Mouse (Mus musculus) midbrain, embryonic 15.5 days (tissue): ENCODE results near the gene Rita1. TPM values are rescaled to one million over a fixed set of nuclear protein-coding genes. Genes with fewer than 3 reads are reported as not detected.

ENCODE experiments used
- ATAC-seq: fragments of 200-750 bp; cut with Nextera tagmentation; replicated peaks from 2 replicates; pipeline ENCODE4 v1.8.0; 2017; ENCODE audit warnings: moderate TSS enrichment
- H3K27ac ChIP-seq: fragments of 300-500 bp; sonication (generic); 2 replicates; pipeline ENCODE4 v1.5.1; 2015; ENCODE audit warnings: mild to moderate bottlenecking, inconsistent platforms
- H3K27me3 ChIP-seq: fragments of 300-500 bp; sonication (generic); replicated peaks from 2 replicates; pipeline ENCODE4 v1.6.1; 2015; ENCODE audit warnings: inconsistent platforms
- H3K36me3 ChIP-seq: fragments of 300-500 bp; sonication (generic); replicated peaks from 2 replicates; pipeline ENCODE4 v1.6.1; 2015; ENCODE audit warnings: inconsistent platforms
- H3K4me1 ChIP-seq: fragments of 300-500 bp; sonication (generic); 2 replicates; pipeline ENCODE4 v1.6.1; 2015; ENCODE audit warnings: inconsistent platforms
- H3K4me2 ChIP-seq: fragments of 300-500 bp; sonication (generic); 2 replicates; pipeline ENCODE4 v1.6.1; 2015; ENCODE audit warnings: inconsistent platforms, mild to moderate bottlenecking, moderate library complexity
- H3K4me3 ChIP-seq: fragments of 300-500 bp; sonication (generic); 2 replicates; pipeline ENCODE4 v1.5.1; 2015; ENCODE audit warnings: mild to moderate bottlenecking, inconsistent platforms
- H3K9ac ChIP-seq: fragments of 300-500 bp; sonication (generic); 2 replicates; pipeline ENCODE4 v1.6.1; 2015; ENCODE audit warnings: mild to moderate bottlenecking, inconsistent platforms
- H3K9me3 ChIP-seq: fragments of 300-500 bp; sonication (generic); 2 replicates; pipeline ENCODE4 v1.6.1; 2016; ENCODE audit warnings: inconsistent platforms
- WGBS: fragments of 180-500 bp; shearing (Covaris S2); methylation state at CpG from one replicate; pipeline ENCODE4 v1.1.7; 2015; ENCODE audit warnings: mixed read lengths; 5-methylcytosine and 5-hydroxymethylcytosine counted together
- polyA plus RNA-seq: library from polyadenylated mRNA; unstranded; fragments of >200 nt; fragmentation: Nextera tagmentation; extraction: Ambion mirVana; gene quantifications from 2 replicates; pipeline ENCODE4 v1.2.1, GENCODE M21; 2015

Rita1 gene
- polyA plus RNA-seq, 1 experiment from 2014 or later: 28.3 TPM

DNA sequence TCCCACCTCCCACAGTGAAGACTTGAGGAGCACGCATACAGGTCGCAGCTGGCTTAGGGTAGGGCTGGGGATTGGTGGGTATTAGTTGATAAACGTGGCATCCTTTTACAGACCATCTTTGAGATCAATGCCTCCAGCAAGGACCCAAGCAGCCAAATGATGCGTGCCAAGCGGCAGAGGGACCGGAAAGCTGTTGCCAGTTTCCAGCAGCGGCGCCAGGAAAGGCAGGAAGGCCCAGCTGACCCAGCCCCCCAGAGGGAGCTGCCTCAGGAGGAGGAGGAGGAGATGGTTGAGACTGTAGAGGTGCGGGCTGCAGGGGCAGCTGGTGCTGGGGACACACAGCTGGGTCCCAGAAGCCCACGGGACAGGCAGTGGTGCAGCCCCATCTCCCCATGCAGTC is 12.0 kb upstream of the Rita1 start:
- Histone ChIP-seq H3K27ac (no peak overlapping the region), H3K9me3 (no peaks in the 10 kb centered on the region), H3K36me3 (peaks cover 25% of the 10 kb centered on the region), H3K4me2 (no peak overlapping the region), H3K4me1 (no peaks in the 10 kb centered on the region), H3K4me3 (no peak overlapping the region), H3K9ac (no peak overlapping the region), H3K27me3 (no peaks in the 10 kb centered on the region)
- no peak for ATAC-seq
- WGBS: 86% methylated on average over 10 of the region's 10 CpGs

- no peak overlapping the region for H3K4me2 ChIP-seq
- H3K9ac ChIP-seq: no peak overlapping the region
- no peak overlapping the region for H3K4me3 ChIP-seq
- no peak for ATAC-seq
- H3K9me3 ChIP-seq: no peaks in the 10 kb centered on the region
- peaks cover 31% of the 10 kb centered on the region for H3K36me3 ChIP-seq
- H3K27me3 ChIP-seq: no peaks in the 10 kb centered on the region
- WGBS: 71% methylated on average over 5 of the region's 5 CpGs
- no peak overlapping the region for H3K27ac ChIP-seq
- H3K4me1 ChIP-seq: no peaks in the 10 kb centered on the region
Measured at GRCm38 (mm10) chr5:120622198-120622851, 9.9 kb upstream of the Rita1 start.

DNA sequence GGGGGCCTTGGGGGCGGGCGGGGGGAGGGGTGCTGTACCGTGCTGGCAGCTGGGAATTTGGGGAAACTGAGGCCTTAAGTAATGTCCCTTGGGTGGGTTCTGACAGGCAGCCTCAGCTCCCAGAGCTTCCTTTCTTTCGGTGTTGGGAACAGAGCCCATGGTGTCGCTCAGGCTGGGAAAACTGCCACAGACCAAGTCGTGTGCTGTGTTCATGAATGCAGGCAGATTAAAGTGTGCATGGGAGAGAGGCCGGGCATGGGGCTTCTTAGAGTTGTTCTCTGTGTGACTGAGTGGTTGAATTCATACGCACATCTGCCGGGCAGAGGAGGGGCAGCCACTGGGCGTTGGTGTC is 9.4 kb upstream of the Rita1 start:
- ATAC-seq: no peak

DNA sequence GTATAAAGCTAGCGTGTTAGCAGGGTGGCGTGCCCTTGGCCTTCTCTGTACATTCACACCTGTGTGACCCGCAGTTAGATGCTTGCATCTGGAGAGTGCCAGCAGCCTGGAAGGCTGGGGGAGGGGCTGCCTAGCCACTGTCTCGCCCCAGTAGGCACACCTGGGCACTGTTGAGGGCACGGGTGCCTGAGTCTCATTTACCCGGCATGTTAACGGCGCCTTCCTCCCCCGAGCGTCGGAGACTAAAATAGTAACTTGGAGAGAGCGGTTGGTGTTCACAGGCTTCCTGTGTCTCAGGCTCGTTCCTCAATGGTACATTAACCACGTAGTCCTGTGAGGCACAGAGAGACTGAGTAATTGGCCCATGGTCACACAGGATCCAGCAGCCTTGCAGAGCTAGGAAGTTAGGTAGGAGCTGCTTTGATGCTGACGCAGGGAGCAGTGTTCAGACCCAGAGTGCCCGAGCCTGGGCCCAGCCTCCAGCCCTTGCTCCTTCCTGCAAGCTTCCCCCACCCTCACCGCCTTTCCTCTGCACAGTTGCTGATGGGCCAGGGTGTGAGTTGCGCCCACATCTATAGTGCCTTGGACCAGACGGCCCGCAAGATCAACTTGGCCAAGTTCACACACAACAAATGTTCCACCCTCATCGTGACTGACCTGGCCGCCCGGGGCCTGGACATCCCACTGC is 8.8 kb upstream of the Rita1 start:
- H3K36me3 ChIP-seq: peaks cover 30% of the 10 kb centered on the region
- no peak overlapping the region for H3K27ac ChIP-seq
- no peak for ATAC-seq
- H3K27me3 ChIP-seq: no peaks in the 10 kb centered on the region
- H3K4me2 ChIP-seq: no peak overlapping the region
- WGBS: 94% methylated on average over 23 of the region's 23 CpGs
- no peak overlapping the region for H3K4me3 ChIP-seq
- no peaks in the 10 kb centered on the region for H3K4me1 ChIP-seq
- no peaks in the 10 kb centered on the region for H3K9me3 ChIP-seq
- no peak overlapping the region for H3K9ac ChIP-seq

More for the DNA sequence above, 9.4 kb upstream of the Rita1 start:
- H3K27ac ChIP-seq: no peak overlapping the region
- H3K36me3 ChIP-seq: peaks cover 29% of the 10 kb centered on the region
- no peaks in the 10 kb centered on the region for H3K4me1 ChIP-seq
- H3K4me3 ChIP-seq: no peak overlapping the region
- no peaks in the 10 kb centered on the region for H3K9me3 ChIP-seq
- H3K4me2 ChIP-seq: no peak overlapping the region
- no peaks in the 10 kb centered on the region for H3K27me3 ChIP-seq
- WGBS: 90% methylated on average over 10 of the region's 10 CpGs
- H3K9ac ChIP-seq: no peak overlapping the region

- H3K9me3 ChIP-seq: no peaks in the 10 kb centered on the region
- H3K27ac ChIP-seq: no peak overlapping the region
- H3K4me1 ChIP-seq: no peaks in the 10 kb centered on the region
- no peak overlapping the region for H3K4me3 ChIP-seq
- H3K27me3 ChIP-seq: no peaks in the 10 kb centered on the region
- 71% methylated on average over 18 of the region's 18 CpGs for WGBS
- H3K4me2 ChIP-seq: no peak overlapping the region
- no peak overlapping the region for H3K9ac ChIP-seq
- ATAC-seq: peak; percentile 27; the same call in 1 of the 2 replicates
- H3K36me3 ChIP-seq: peaks cover 30% of the 10 kb centered on the region
Measured at GRCm38 (mm10) chr5:120620375-120621077, 8.1 kb upstream of the Rita1 start.

- no peaks in the 10 kb centered on the region for H3K27me3 ChIP-seq
- ATAC-seq: no peak
- H3K36me3 ChIP-seq: peaks cover 20% of the 10 kb centered on the region
- no peak overlapping the region for H3K9ac ChIP-seq
- H3K4me3 ChIP-seq: no peak overlapping the region
- no peak overlapping the region for H3K4me2 ChIP-seq
- no peaks in the 10 kb centered on the region for H3K9me3 ChIP-seq
- peaks cover under 1% of the 10 kb centered on the region; the same call in 1 of the 2 replicates for H3K4me1 ChIP-seq
- WGBS: 19% methylated on average over 5 of the region's 5 CpGs
- no peak overlapping the region for H3K27ac ChIP-seq
Measured at GRCm38 (mm10) chr5:120619201-120619600, 6.8 kb upstream of the Rita1 start.

- H3K36me3 ChIP-seq: peaks cover 19% of the 10 kb centered on the region
- ATAC-seq: no peak
- H3K4me1 ChIP-seq: peaks cover 5% of the 10 kb centered on the region
- H3K4me2 ChIP-seq: no peak overlapping the region
- H3K27me3 ChIP-seq: no peaks in the 10 kb centered on the region
- WGBS: 87% methylated on average over 12 of the region's 12 CpGs
- H3K9me3 ChIP-seq: no peaks in the 10 kb centered on the region
- H3K27ac ChIP-seq: no peak overlapping the region
- H3K4me3 ChIP-seq: no peak overlapping the region
- no peak overlapping the region for H3K9ac ChIP-seq
Measured at GRCm38 (mm10) chr5:120618778-120619177, 6.4 kb upstream of the Rita1 start.

DNA sequence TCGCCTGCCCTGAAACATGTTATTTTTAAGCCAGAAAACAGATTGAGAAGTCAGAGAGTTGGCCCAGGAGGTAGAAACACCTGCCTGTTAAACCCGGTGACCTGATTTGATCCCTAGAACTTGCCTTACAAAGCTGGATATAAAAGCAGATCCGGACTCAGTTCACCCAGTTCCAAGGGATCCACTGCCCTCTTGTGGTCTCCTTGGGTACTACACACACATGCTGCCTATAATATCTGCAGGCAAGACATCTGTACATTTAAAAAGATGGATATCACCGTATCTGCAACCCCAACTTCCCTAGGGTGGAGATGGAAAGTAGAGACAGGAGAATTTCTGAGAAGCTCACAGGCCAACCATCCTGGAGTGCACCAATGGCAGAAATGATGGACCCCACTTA is 3.5 kb upstream of the Rita1 start:
- H3K4me3 ChIP-seq: no peak overlapping the region
- H3K27me3 ChIP-seq: no peaks in the 10 kb centered on the region
- no peak for ATAC-seq
- no peak overlapping the region for H3K27ac ChIP-seq
- WGBS: 96% methylated on average over 4 of the region's 4 CpGs
- H3K36me3 ChIP-seq: peaks cover 19% of the 10 kb centered on the region
- H3K9me3 ChIP-seq: no peaks in the 10 kb centered on the region
- peaks cover 20% of the 10 kb centered on the region for H3K4me1 ChIP-seq
- no peak overlapping the region for H3K9ac ChIP-seq
- no peak overlapping the region for H3K4me2 ChIP-seq

DNA sequence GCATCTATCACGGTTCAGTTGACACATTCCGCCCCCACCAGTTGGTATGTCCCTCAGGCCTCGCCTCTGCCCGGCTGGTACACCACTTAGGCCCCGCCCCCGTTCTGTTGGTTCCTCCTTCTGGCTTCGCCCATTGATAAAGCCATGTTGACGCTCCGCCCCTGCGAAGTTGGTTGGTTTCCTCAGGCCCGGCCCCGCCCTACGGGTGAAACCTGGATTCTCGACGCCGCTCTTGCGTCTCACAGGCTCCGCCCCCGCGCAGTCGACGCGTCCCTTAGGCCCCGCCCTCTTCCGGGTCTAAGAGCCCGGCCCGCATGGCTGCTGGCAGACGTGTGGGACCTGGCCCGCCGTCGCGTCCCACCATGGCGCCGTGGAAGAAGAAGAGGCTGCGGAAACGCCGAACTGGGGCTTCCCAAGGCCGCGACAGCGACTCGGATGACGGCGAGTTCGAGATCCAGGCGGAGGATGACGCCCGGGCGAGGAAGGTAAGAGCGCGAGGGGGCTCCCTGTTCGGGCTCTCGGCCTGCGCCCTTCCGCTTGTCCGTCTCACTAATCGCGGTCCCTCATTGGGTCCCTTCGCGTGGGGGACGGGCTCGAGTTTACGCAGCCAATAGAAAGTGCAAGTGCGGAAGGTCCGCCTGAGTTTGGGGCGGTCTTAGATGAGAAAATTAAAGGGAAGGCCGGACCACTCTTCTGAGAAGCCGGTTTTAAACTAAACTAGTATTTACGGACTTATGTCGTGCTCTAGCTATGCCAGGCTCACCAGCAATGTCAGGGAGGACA is 624 bp upstream of the Rita1 start:
- Histone ChIP-seq H3K9me3 (no peaks in the 10 kb centered on the region), H3K9ac (peak overlapping the region; percentile 71), H3K27ac (peak overlapping the region; percentile 89), H3K4me3 (peak overlapping the region; percentile 79), H3K36me3 (peaks cover 4% of the 10 kb centered on the region; the same call in 1 of the 2 replicates), H3K27me3 (no peaks in the 10 kb centered on the region), H3K4me2 (peak overlapping the region; percentile 84), H3K4me1 (peaks cover 22% of the 10 kb centered on the region)
- WGBS: under 1% methylated on average over 69 of the region's 69 CpGs
- peak; percentile 94 for ATAC-seq

DNA sequence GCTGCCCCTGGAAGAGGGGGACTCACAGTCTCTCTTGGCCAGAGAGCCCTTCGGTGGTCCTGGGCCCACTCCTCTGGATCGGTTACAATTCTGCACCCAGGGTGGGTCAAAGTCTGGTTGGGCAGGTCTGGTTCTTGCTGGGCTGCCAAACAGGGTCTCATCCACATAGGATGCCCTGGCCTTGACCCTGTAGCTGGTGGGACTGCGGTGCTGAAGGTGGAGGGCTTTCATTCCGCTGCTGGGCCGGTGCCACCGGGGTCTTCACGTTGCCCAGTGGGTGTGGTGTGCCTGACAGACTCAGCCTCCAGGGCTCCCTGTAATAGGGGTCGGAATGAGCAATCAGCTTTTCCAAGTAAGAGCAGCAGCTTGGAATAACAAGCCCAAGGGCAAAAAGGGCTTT is 973 bp downstream of the Rita1 start:
- 47% methylated on average over 8 of the region's 8 CpGs for WGBS
- H3K4me3 ChIP-seq: peak overlapping the region; percentile 79
- H3K27ac ChIP-seq: peak overlapping the region; percentile 89; the same call in 1 of the 2 replicates
- H3K9ac ChIP-seq: peak overlapping the region; percentile 71
- H3K27me3 ChIP-seq: no peaks in the 10 kb centered on the region
- peaks cover 22% of the 10 kb centered on the region for H3K4me1 ChIP-seq
- H3K9me3 ChIP-seq: no peaks in the 10 kb centered on the region
- no peak for ATAC-seq
- H3K36me3 ChIP-seq: no peaks in the 10 kb centered on the region
- H3K4me2 ChIP-seq: peak overlapping the region; percentile 84

GRCm38 (mm10) chr5:120610906-120611305 is 1.5 kb downstream of the Rita1 start:
- no peak for ATAC-seq
- Histone ChIP-seq H3K36me3 (no peaks in the 10 kb centered on the region), H3K4me2 (peak overlapping the region; percentile 84), H3K4me1 (peaks cover 22% of the 10 kb centered on the region), H3K27me3 (no peaks in the 10 kb centered on the region), H3K4me3 (0 out of 2 replicates have a peak overlapping the region, but pooled peaks have one; percentile 79), H3K27ac (no peak overlapping the region), H3K9me3 (no peaks in the 10 kb centered on the region), H3K9ac (peak overlapping the region; percentile 71)
- WGBS: 90% methylated on average over 5 of the region's 5 CpGs

DNA sequence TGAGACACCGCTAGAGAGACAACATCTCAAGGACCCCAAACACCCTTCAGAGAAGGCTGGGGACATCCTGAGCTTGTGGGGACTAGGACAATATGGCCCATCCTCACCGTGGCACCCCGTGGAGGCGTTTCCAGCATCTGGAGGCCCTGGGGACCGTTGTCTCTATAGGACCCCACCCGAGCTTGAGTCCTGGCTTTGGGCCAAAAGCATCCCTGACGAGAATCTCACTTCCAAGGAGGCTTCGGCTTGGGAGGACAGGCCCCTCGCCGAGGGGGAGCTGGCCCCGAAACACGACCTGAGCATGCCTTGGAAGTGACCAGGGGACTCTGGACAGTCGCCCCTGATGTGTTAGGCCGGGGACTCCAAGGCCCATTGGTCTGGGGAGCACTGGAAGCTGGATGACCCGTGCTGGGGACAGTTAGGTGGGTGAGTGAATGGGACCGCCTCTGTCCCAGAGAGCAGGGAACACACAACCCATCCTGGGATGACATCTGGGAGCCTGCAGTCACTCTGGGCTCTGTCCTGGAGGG is 3.1 kb downstream of the Rita1 start:
- H3K27ac ChIP-seq: no peak overlapping the region
- 82% methylated on average over 16 of the region's 16 CpGs for WGBS
- H3K27me3 ChIP-seq: no peaks in the 10 kb centered on the region
- no peak overlapping the region for H3K4me2 ChIP-seq
- H3K4me3 ChIP-seq: no peak overlapping the region
- ATAC-seq: no peak
- peaks cover 28% of the 10 kb centered on the region for H3K4me1 ChIP-seq
- H3K36me3 ChIP-seq: no peaks in the 10 kb centered on the region
- H3K9ac ChIP-seq: no peak overlapping the region
- no peaks in the 10 kb centered on the region for H3K9me3 ChIP-seq
